ENCODE assay signal across 7 mouse cellular contexts in the genomic region with DNA sequence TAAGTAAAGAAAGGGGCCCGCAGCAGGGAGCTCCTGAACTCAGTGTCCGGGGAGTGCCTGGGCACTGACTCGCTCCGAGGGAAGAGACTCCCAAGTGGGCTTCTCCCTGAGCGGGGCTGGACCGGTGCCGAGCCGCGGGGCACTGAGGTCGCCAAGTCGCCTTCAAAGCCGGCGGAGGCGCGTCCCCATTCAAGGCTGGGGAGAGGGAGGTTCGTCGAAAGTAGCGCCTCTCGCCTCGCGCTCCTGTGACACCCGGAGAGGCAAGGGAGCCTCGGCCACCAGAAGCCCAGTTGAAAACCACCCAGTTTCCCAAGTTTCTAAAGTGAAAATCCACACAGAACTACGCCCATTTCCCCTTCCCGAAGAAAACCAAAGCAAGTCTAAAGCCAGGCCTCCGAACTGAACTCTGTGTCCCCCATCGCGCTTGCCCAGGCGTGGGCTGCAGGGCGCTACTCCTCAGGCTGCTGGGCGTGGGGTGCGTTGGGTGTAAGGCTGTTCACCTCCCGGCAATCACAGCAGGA.
DNase-seq lines count a peak whose midpoint lies in the region; ATAC-seq and TF ChIP-seq lines count a peak whose summit lies in the region.

No protein-coding gene starts in this region.

- peaks cover 61% of the 10 kb centered on the region for H3K4me1 ChIP-seq in forebrain, embryonic 12.5 days
- H3K4me1 ChIP-seq in limb, embryonic 14.5 days (ENCODE audit: control insufficient read depth, insufficient read depth, low read length) = peaks cover 22% of the 10 kb centered on the region

- peak overlapping the region; percentile 38 for H3K4me3 ChIP-seq in forebrain, embryonic 12.5 days (replicated peaks)
- H3K4me3 ChIP-seq in limb, embryonic 14.5 days (replicated peaks; ENCODE audit: low read length) = peak overlapping the region; percentile 42
- peak overlapping the region; percentile 20 for H3K4me3 ChIP-seq in myocyte

- H3K27ac ChIP-seq in forebrain, embryonic 12.5 days = no peak overlapping the region
- H3K27ac ChIP-seq in limb, embryonic 14.5 days (replicated peaks; ENCODE audit: low read depth, low read length) = peak overlapping the region; percentile 55

- no peaks in the 10 kb centered on the region for H3K9me3 ChIP-seq in forebrain, embryonic 12.5 days
- H3K9me3 ChIP-seq in limb, embryonic 14.5 days (ENCODE audit: control insufficient read depth, low read length) = no peaks in the 10 kb centered on the region

- peak overlapping the region; percentile 63 for H3K4me2 ChIP-seq in forebrain, embryonic 12.5 days
- H3K4me2 ChIP-seq in limb, embryonic 14.5 days (replicated peaks; ENCODE audit: low read depth, low read length, severe bottlenecking) = peak overlapping the region; percentile 90
- peak overlapping the region; percentile 92 for H3K4me2 ChIP-seq in myocyte (ENCODE audit: low read depth)

- H3ac ChIP-seq in myocyte (ENCODE audit: control insufficient read depth, insufficient read length) = no peak overlapping the region

- under 1% methylated on average over 33 of the region's 33 CpGs for WGBS in forebrain, embryonic 12.5 days
- WGBS in limb, embryonic 14.5 days = under 1% methylated on average over 32 of the region's 33 CpGs

- no peaks in the 10 kb centered on the region for H3K79me2 ChIP-seq in myocyte (ENCODE audit: control insufficient read depth, insufficient read depth)

- H3K27me3 ChIP-seq in forebrain, embryonic 12.5 days = peaks cover 84% of the 10 kb centered on the region
- peaks cover 37% of the 10 kb centered on the region for H3K27me3 ChIP-seq in limb, embryonic 14.5 days (ENCODE audit: control insufficient read depth, insufficient read depth, low read length)
- H3K27me3 ChIP-seq in myocyte (ENCODE audit: control insufficient read depth, insufficient read depth, insufficient read length) = no peaks in the 10 kb centered on the region

- peak overlapping the region; percentile 29; the same call in 1 of the 2 replicates for H3K9ac ChIP-seq in forebrain, embryonic 12.5 days
- H3K9ac ChIP-seq in limb, embryonic 14.5 days (ENCODE audit: low read depth, low read length, severe bottlenecking) = peak overlapping the region; percentile 53

- H3K36me3 ChIP-seq in forebrain, embryonic 12.5 days (replicated peaks) = no peaks in the 10 kb centered on the region
- no peaks in the 10 kb centered on the region for H3K36me3 ChIP-seq in limb, embryonic 14.5 days (ENCODE audit: control insufficient read depth, insufficient read depth, low read length)
- no peaks in the 10 kb centered on the region for H3K36me3 ChIP-seq in myocyte (ENCODE audit: control insufficient read depth, insufficient read depth)

- no peak for TF ChIP-seq POLR2A in limb, embryonic 14.5 days (IDR thresholded peaks at IDR 0.05; ENCODE audit: borderline replicate concordance, extremely low read depth, insufficient read depth, insufficient read length)
- no peak for TF ChIP-seq POLR2A in myocyte (IDR thresholded peaks at IDR 0.05; ENCODE audit: insufficient read length, low read depth)

- ATAC-seq in forebrain, embryonic 12.5 days (ENCODE audit: low FRiP score) = no peak
- no peak for ATAC-seq in limb, embryonic 14.5 days (ENCODE audit: low FRiP score, low read depth)

- peak; percentile 68 for DNase-seq in ES-CJ7 (ENCODE audit: low read depth, low spot score)
- DNase-seq in adrenal gland, adult 18-20 months (ENCODE audit: low spot score in 2 of 2) = peak; percentile 54 to 57
- peak; percentile 59 for DNase-seq in heart, postnatal 4 days
- DNase-seq in limb, embryonic 14.5 days (ENCODE audit: low spot score) = no peak
- DNase-seq in thymus, postnatal 4 days = peak; percentile 66

TF ChIP-seq in myocyte, 11 proteins besides CTCF, POLR2A, EP300 and RAD21:
- TF ChIP-seq MYOG (IDR thresholded peaks at IDR 0.05; ENCODE audit: control insufficient read depth in 1 of 3, insufficient read depth in 1 of 3, insufficient read length in 2 of 3, low read depth in 2 of 3) (peak in 1 of 3 experiments; percentile 11), USF1 (IDR thresholded peaks at IDR 0.05; ENCODE audit: low read depth) (no peak)
